Mouse (Mus musculus) left cerebral cortex, adult 6 months (tissue): Measurements from ENCODE around the gene Olfr58. TPM values are rescaled to one million over a fixed set of nuclear protein-coding genes. Genes with fewer than 3 reads are reported as not detected.

ENCODE experiments used
- long read RNA-seq, 2 experiments: library from polyadenylated mRNA; unstranded; transcript quantifications; one replicate each; pipeline ENCODE4 v2.0.0; 2019 to 2020
- polyA plus RNA-seq: library from polyadenylated mRNA; unstranded; fragments of <200 nt; fragmentation: Nextera tagmentation; gene quantifications from 2 replicates; pipeline ENCODE4 v1.2.3, GENCODE M21; 2021

Olfr58 gene
- not detected in 2 replicates for polyA plus RNA-seq
- long read RNA-seq, experiment 1 = 0 reads
- long read RNA-seq, experiment 2 = 0 reads

DNA sequence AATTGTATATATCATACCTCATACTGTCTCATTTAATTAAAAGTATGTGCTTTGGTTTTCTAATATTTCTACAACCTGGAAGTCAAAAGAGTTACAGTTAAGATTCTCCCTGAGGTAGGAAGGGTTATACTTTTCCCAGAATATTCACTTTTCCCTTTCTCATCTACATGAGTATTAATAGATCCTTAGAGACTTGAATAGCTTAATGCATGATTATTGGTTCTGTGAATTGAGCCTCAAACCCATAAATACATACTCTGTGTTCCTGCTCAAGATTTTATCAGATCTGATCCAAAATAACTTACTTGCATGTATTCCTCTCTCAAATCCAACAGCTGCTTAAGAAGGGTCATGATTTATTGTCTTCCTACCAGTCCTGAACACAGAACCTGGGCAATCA is at the start of gene Olfr58:
Olfr58 (plus strand) TSS at position 301 of the 400 bp plus-strand sequence.

DNA sequence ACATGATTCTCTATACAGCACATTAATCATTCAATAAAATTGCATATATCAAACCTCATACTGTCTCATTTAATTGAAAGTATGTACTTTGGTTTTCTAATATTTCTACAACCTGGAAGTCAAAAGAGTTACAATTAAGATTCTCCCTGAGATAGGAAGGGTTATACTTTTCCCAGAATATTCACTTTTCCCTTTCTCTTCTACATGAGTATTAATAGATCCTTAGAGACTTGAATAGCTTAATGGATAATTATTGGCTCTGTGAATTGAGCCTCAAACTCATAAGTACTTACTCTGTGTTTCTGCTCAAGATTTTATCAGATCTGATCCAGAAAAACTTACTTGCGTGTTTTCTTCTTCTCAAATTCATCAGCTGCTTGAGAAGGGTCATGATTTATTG is 24.5 kb downstream of the Olfr58 start, which contains the start of gene Olfr859:
Olfr859 (plus strand) TSS at position 301 of the 400 bp plus-strand sequence.

Other genes with a start within 250 kb of the Olfr58 start
- gene Olfr853, start 239.2 kb upstream of the Olfr58 start, polyA plus RNA-seq = not detected in 2 replicates
- gene Olfr854, start 212.9 kb upstream of the Olfr58 start, polyA plus RNA-seq = not detected in 2 replicates
- gene Olfr855, start 197.7 kb upstream of the Olfr58 start, polyA plus RNA-seq = not detected in 2 replicates
- gene Zfp317, start 158.2 kb upstream of the Olfr58 start, polyA plus RNA-seq = 11.9 and 14.5 TPM in 2 replicates
- not detected in 2 replicates for gene Olfr857, start 70.8 kb upstream of the Olfr58 start, polyA plus RNA-seq
- gene Olfr859, start 24.6 kb downstream of the Olfr58 start, polyA plus RNA-seq = not detected in 2 replicates
- not detected in 2 replicates for gene Olfr860, start 69.5 kb downstream of the Olfr58 start, polyA plus RNA-seq
- not detected in 2 replicates for gene Olfr862, start 107.7 kb downstream of the Olfr58 start, polyA plus RNA-seq
- gene Olfr77, start 136.6 kb downstream of the Olfr58 start, polyA plus RNA-seq = 0.36 and 0.44 TPM in 2 replicates
- gene Olfr866, start 247.8 kb downstream of the Olfr58 start, polyA plus RNA-seq = not detected in 2 replicates